Mouse (Mus musculus) layer of hippocampus, postnatal 25 days (tissue): ENCODE results near the gene Mid2. TPM values are rescaled to one million over a fixed set of nuclear protein-coding genes. Genes with fewer than 3 reads are reported as not detected.
A peak's percentile ranks its signal among the peaks of the same experiment; 100 is the strongest.
"Not testable (repeated sequence)": the region's sequence is repeated elsewhere in the genome, so short reads cannot be mapped to it uniquely, and the experiment has no call there.

Experiments
- DNase-seq, 2 experiments: peaks; one replicate each; pipeline ENCODE4 v3.0.0; 2022; ENCODE audit warnings: mixed read lengths in 2 of 2, low spot score in 1 of 2; ENCODE audit errors: extremely low spot score in 1 of 2
- total RNA-seq, 2 experiments: library from RNA; stranded (reverse); gene quantifications; 2 replicates each; pipeline ENCODE4 v1.2.3; 2021

Mid2 gene
- 10 to 100 TPM; 19.7 to 20.1 TPM for total RNA-seq

- peak; percentile 14 to 16 for DNase-seq
These were observed at the start of gene Mid2 for GRCm38 (mm10) chrX:140664479-140665241. Gene Mid2 (plus strand): TSS chrX:140664599.

- no peak for DNase-seq
These were observed 39.4 kb upstream of the Mid2 start for GRCm38 (mm10) chrX:140624875-140625594.

GRCm38 (mm10) chrX:140638028-140638427 lies 26.4 kb upstream of the Mid2 start:
- no peak for DNase-seq

GRCm38 (mm10) chrX:140639592-140639991 lies 24.8 kb upstream of the Mid2 start:
- DNase-seq = no peak

- no peak for DNase-seq
These were observed 3.7 kb upstream of the Mid2 start for GRCm38 (mm10) chrX:140660731-140661130.

GRCm38 (mm10) chrX:140663516-140663915 lies 883 bp upstream of the Mid2 start:
- no peak for DNase-seq

- peak; percentile 14 to 35 for DNase-seq
These were observed 927 bp downstream of the Mid2 start for GRCm38 (mm10) chrX:140665242-140665810.

GRCm38 (mm10) chrX:140675444-140675843 lies 11.0 kb downstream of the Mid2 start:
- no peak for DNase-seq

GRCm38 (mm10) chrX:140688335-140688734 lies 23.9 kb downstream of the Mid2 start:
- DNase-seq = no peak

GRCm38 (mm10) chrX:140697872-140698463 lies 33.6 kb downstream of the Mid2 start:
- DNase-seq = not testable (repeated sequence)

- no peak for DNase-seq
These were observed 38.8 kb downstream of the Mid2 start for GRCm38 (mm10) chrX:140703224-140703623.

- no peak for DNase-seq
These were observed 41.7 kb downstream of the Mid2 start for GRCm38 (mm10) chrX:140706077-140706476.

GRCm38 (mm10) chrX:140722400-140722799 lies 58.0 kb downstream of the Mid2 start:
- DNase-seq = peak in 1 of 2 experiments; percentile 11

GRCm38 (mm10) chrX:140738986-140739385 lies 74.6 kb downstream of the Mid2 start:
- DNase-seq = no peak

GRCm38 (mm10) chrX:140743213-140743612 lies 78.8 kb downstream of the Mid2 start:
- DNase-seq = no peak

GRCm38 (mm10) chrX:140769794-140770193 lies 105.4 kb downstream of the Mid2 start:
- DNase-seq = no peak

GRCm38 (mm10) chrX:140805340-140805739 lies 140.9 kb downstream of the Mid2 start:
- no peak for DNase-seq

- no peak for DNase-seq
These were observed 149.1 kb downstream of the Mid2 start, which contains the start of gene Tex13b for GRCm38 (mm10) chrX:140813312-140814006. Gene Tex13b (minus strand): TSS chrX:140813433.
